Mouse (Mus musculus) midbrain, embryonic 11.5 days (tissue): ENCODE measurements around the gene Gpr33. TPM values are rescaled to one million over a fixed set of nuclear protein-coding genes. Genes with fewer than 3 reads are reported as not detected.

Experiments used
- ATAC-seq: fragments of 200-750 bp; cut with Nextera tagmentation; 2 replicates; pipeline ENCODE4 v1.8.0; 2017; ENCODE audit warnings: moderate TSS enrichment, moderate library complexity; ENCODE audit not compliant: low FRiP score
- DNase-seq: peaks from one replicate; pipeline ENCODE4 v3.0.0; 2015; ENCODE audit warnings: low spot score; ENCODE audit errors: missing footprints
- H3K27ac ChIP-seq: fragments of 300-500 bp; sonication (generic); 2 replicates; pipeline ENCODE4 v1.5.1; 2014; ENCODE audit warnings: low read depth, low read length
- H3K27me3 ChIP-seq: fragments of 300-500 bp; sonication (generic); 2 replicates; pipeline ENCODE4 v1.6.1; 2014; ENCODE audit warnings: mild to moderate bottlenecking, low read length, moderate library complexity, mixed read lengths; ENCODE audit not compliant: control insufficient read depth, insufficient read depth
- H3K36me3 ChIP-seq: fragments of 300-500 bp; sonication (generic); 2 replicates; pipeline ENCODE4 v1.6.1; 2014; ENCODE audit warnings: mild to moderate bottlenecking, low read length, moderate library complexity, mixed read lengths; ENCODE audit not compliant: control insufficient read depth, insufficient read depth
- H3K4me1 ChIP-seq: fragments of 300-500 bp; sonication (generic); 2 replicates; pipeline ENCODE4 v1.6.1; 2014; ENCODE audit warnings: low read length; ENCODE audit not compliant: control insufficient read depth, insufficient read depth
- H3K4me2 ChIP-seq: fragments of 300-500 bp; sonication (generic); 2 replicates; pipeline ENCODE4 v1.6.1; 2014; ENCODE audit warnings: mild to moderate bottlenecking, moderate library complexity
- H3K4me3 ChIP-seq: fragments of 300-500 bp; sonication (generic); 2 replicates; pipeline ENCODE4 v1.5.1; 2014; ENCODE audit warnings: low read depth, low read length
- H3K9ac ChIP-seq: fragments of 300-500 bp; sonication (generic); 2 replicates; pipeline ENCODE4 v1.6.1; 2014; ENCODE audit warnings: low read length
- H3K9me3 ChIP-seq: fragments of 300-500 bp; sonication (generic); 2 replicates; pipeline ENCODE4 v1.6.1; 2016; ENCODE audit warnings: low read length; ENCODE audit not compliant: control insufficient read depth
- WGBS: fragments of 180-500 bp; shearing (Covaris S2); extraction: QIAGEN DNeasy Blood & Tissue Kit; methylation state at CpG from one replicate; pipeline ENCODE4 v1.1.7; 2014; 5-methylcytosine and 5-hydroxymethylcytosine counted together
- polyA plus RNA-seq: library from polyadenylated mRNA; unstranded; fragments of >200 nt; fragmentation: Nextera tagmentation; extraction: Ambion mirVana; gene quantifications from 2 replicates; pipeline ENCODE4 v1.2.1, GENCODE M21; 2014

Gpr33 gene
- polyA plus RNA-seq = not detected in 2 replicates

GRCm38 (mm10) chr12:52027963-52028362 lies at the start of gene Gpr33:
Gene Gpr33, minus strand, starts transcription at chr12:52028063.
- DNase-seq (no peak), ATAC-seq (no peak)
- H3K4me3 ChIP-seq = no peak within 1 kb of the TSS
- H3K36me3 ChIP-seq = no peaks in the 10 kb centered on the region
- H3K9me3 ChIP-seq = no peaks in the 10 kb centered on the region
- no peak within 1 kb of the TSS for H3K4me2 ChIP-seq
- H3K4me1 ChIP-seq = no peaks in the 10 kb centered on the region
- H3K27ac ChIP-seq = no peak within 1 kb of the TSS
- H3K27me3 ChIP-seq = no peaks in the 10 kb centered on the region
- 97% methylated on average over 3 of the region's 3 CpGs for WGBS
- H3K9ac ChIP-seq = no peak within 1 kb of the TSS

GRCm38 (mm10) chr12:52049324-52049723 lies 21.5 kb upstream of the Gpr33 start:
- Histone ChIP-seq H3K4me1 (no peaks in the 10 kb centered on the region), H3K9me3 (no peaks in the 10 kb centered on the region), H3K36me3 (no peaks in the 10 kb centered on the region), H3K27ac (no peak overlapping the region), H3K9ac (no peak overlapping the region), H3K4me3 (no peak overlapping the region), H3K27me3 (no peaks in the 10 kb centered on the region), H3K4me2 (no peak overlapping the region)
- DNase-seq (no peak), ATAC-seq (no peak)
- WGBS = 77% methylated on average over 2 of the region's 2 CpGs

- Histone ChIP-seq H3K27me3 (no peaks in the 10 kb centered on the region), H3K4me1 (no peaks in the 10 kb centered on the region), H3K9me3 (no peaks in the 10 kb centered on the region), H3K27ac (no peak overlapping the region), H3K4me2 (no peak overlapping the region), H3K9ac (no peak overlapping the region), H3K4me3 (no peak overlapping the region), H3K36me3 (no peaks in the 10 kb centered on the region)
- DNase-seq (no peak), ATAC-seq (no peak)
- 89% methylated on average over 4 of the region's 4 CpGs for WGBS
Observed at GRCm38 (mm10) chr12:52046371-52046770, 18.5 kb upstream of the Gpr33 start.

GRCm38 (mm10) chr12:52042818-52043336 lies 15.0 kb upstream of the Gpr33 start:
- Histone ChIP-seq H3K27ac (no peak overlapping the region), H3K4me1 (no peaks in the 10 kb centered on the region), H3K27me3 (no peaks in the 10 kb centered on the region), H3K9ac (no peak overlapping the region), H3K36me3 (no peaks in the 10 kb centered on the region), H3K9me3 (no peaks in the 10 kb centered on the region), H3K4me2 (no peak overlapping the region), H3K4me3 (no peak overlapping the region)
- WGBS = 82% methylated on average over 10 of the region's 10 CpGs
- no peak for ATAC-seq
- no peak for DNase-seq

- ATAC-seq (no peak), DNase-seq (peak; percentile 84)
- Histone ChIP-seq H3K4me2 (no peak overlapping the region), H3K27ac (no peak overlapping the region), H3K36me3 (no peaks in the 10 kb centered on the region), H3K4me3 (no peak overlapping the region), H3K9ac (no peak overlapping the region), H3K4me1 (no peaks in the 10 kb centered on the region), H3K9me3 (no peaks in the 10 kb centered on the region), H3K27me3 (no peaks in the 10 kb centered on the region)
- 72% methylated on average over 3 of the region's 3 CpGs for WGBS
Observed at GRCm38 (mm10) chr12:52038352-52038751, 10.5 kb upstream of the Gpr33 start.

GRCm38 (mm10) chr12:52034956-52035355 lies 7.1 kb upstream of the Gpr33 start:
- WGBS = 95% methylated on average over 3 of the region's 3 CpGs

GRCm38 (mm10) chr12:52032276-52032675 lies 4.4 kb upstream of the Gpr33 start:
- DNase-seq = peak; percentile 26
- no peaks in the 10 kb centered on the region for H3K4me1 ChIP-seq
- no peak overlapping the region for H3K4me3 ChIP-seq
- no peak overlapping the region for H3K9ac ChIP-seq
- no peak overlapping the region for H3K27ac ChIP-seq
- H3K4me2 ChIP-seq = no peak overlapping the region
- WGBS = 89% methylated on average over 6 of the region's 6 CpGs
- no peaks in the 10 kb centered on the region for H3K27me3 ChIP-seq
- H3K9me3 ChIP-seq = no peaks in the 10 kb centered on the region
- ATAC-seq = no peak
- H3K36me3 ChIP-seq = no peaks in the 10 kb centered on the region

More at GRCm38 (mm10) chr12:52034956-52035355, 7.1 kb upstream of the Gpr33 start:
- no peak overlapping the region for H3K4me2 ChIP-seq
- H3K27ac ChIP-seq = no peak overlapping the region
- DNase-seq (no peak), ATAC-seq (no peak)
- no peaks in the 10 kb centered on the region for H3K9me3 ChIP-seq
- no peaks in the 10 kb centered on the region for H3K4me1 ChIP-seq
- H3K4me3 ChIP-seq = no peak overlapping the region
- H3K36me3 ChIP-seq = no peaks in the 10 kb centered on the region
- H3K9ac ChIP-seq = no peak overlapping the region
- no peaks in the 10 kb centered on the region for H3K27me3 ChIP-seq

GRCm38 (mm10) chr12:52014494-52015029 lies 13.3 kb downstream of the Gpr33 start:
- 94% methylated on average over 7 of the region's 7 CpGs for WGBS
- H3K27me3 ChIP-seq = no peaks in the 10 kb centered on the region
- no peak overlapping the region for H3K4me3 ChIP-seq
- no peaks in the 10 kb centered on the region; the same call in 1 of the 2 replicates for H3K9me3 ChIP-seq
- DNase-seq = peak; percentile 72
- H3K9ac ChIP-seq = no peak overlapping the region
- H3K4me2 ChIP-seq = no peak overlapping the region
- ATAC-seq = no peak
- H3K36me3 ChIP-seq = no peaks in the 10 kb centered on the region
- no peak overlapping the region for H3K27ac ChIP-seq
- no peaks in the 10 kb centered on the region for H3K4me1 ChIP-seq

GRCm38 (mm10) chr12:52014044-52014443 lies 13.8 kb downstream of the Gpr33 start:
- Histone ChIP-seq H3K4me2 (no peak overlapping the region), H3K9me3 (no peaks in the 10 kb centered on the region; the same call in 1 of the 2 replicates), H3K27me3 (no peaks in the 10 kb centered on the region), H3K9ac (no peak overlapping the region), H3K27ac (no peak overlapping the region), H3K4me3 (no peak overlapping the region), H3K36me3 (no peaks in the 10 kb centered on the region), H3K4me1 (no peaks in the 10 kb centered on the region)
- WGBS = 87% methylated on average over 11 of the region's 11 CpGs
- DNase-seq (no peak), ATAC-seq (no peak)
